Mouse (Mus musculus) heart, embryonic 16.5 days (tissue): ENCODE results near the gene Ntpcr. TPM values are rescaled to one million over a fixed set of nuclear protein-coding genes. Genes with fewer than 3 reads are reported as not detected.

Experiments
- ATAC-seq: fragments of 200-750 bp; cut with Nextera tagmentation; replicated peaks from 2 replicates; pipeline ENCODE4 v1.8.0; 2017; ENCODE audit warnings: moderate number of reproducible peaks; ENCODE audit not compliant: insufficient read depth, low FRiP score; ENCODE audit errors: extremely low read depth
- H3K27ac ChIP-seq: fragments of 300-500 bp; sonication (generic); 2 replicates; pipeline ENCODE4 v1.5.1; 2014; ENCODE audit warnings: mild to moderate bottlenecking, low read length, control low read depth, moderate library complexity
- H3K27me3 ChIP-seq: fragments of 300-500 bp; sonication (generic); 2 replicates; pipeline ENCODE4 v1.6.1; 2014; ENCODE audit warnings: low read length, mixed read lengths; ENCODE audit not compliant: control insufficient read depth, insufficient read depth
- H3K36me3 ChIP-seq: fragments of 300-500 bp; sonication (generic); 2 replicates; pipeline ENCODE4 v1.6.1; 2014; ENCODE audit not compliant: control insufficient read depth, insufficient read depth
- H3K4me1 ChIP-seq: fragments of 300-500 bp; sonication (generic); 2 replicates; pipeline ENCODE4 v1.6.1; 2014; ENCODE audit warnings: low read length, mixed read lengths; ENCODE audit not compliant: control insufficient read depth, insufficient read depth
- H3K4me2 ChIP-seq: fragments of 300-500 bp; sonication (generic); 2 replicates; pipeline ENCODE4 v1.6.1; 2014; ENCODE audit warnings: low read depth, mild to moderate bottlenecking, control low read depth, low read length
- H3K4me3 ChIP-seq: fragments of 300-500 bp; sonication (generic); 2 replicates; pipeline ENCODE4 v1.5.1; 2014; ENCODE audit warnings: mild to moderate bottlenecking, control low read depth, low read length
- H3K9ac ChIP-seq: fragments of 300-500 bp; sonication (generic); 2 replicates; pipeline ENCODE4 v1.6.1; 2014; ENCODE audit warnings: low read length, control low read depth
- H3K9me3 ChIP-seq: fragments of 300-500 bp; sonication (generic); replicated peaks from 2 replicates; pipeline ENCODE4 v1.6.1; 2016; ENCODE audit warnings: low read length; ENCODE audit not compliant: control insufficient read depth
- WGBS: fragments of 180-500 bp; shearing (Covaris S2); extraction: QIAGEN DNeasy Blood & Tissue Kit; methylation state at CpG from one replicate; pipeline ENCODE4 v1.1.7; 2014; 5-methylcytosine and 5-hydroxymethylcytosine counted together
- polyA plus RNA-seq: library from polyadenylated mRNA; unstranded; fragments of >200 nt; fragmentation: Nextera tagmentation; extraction: Ambion mirVana; gene quantifications from 2 replicates; pipeline ENCODE4 v1.2.1, GENCODE M21; 2015

The Ntpcr gene
- polyA plus RNA-seq, 1 experiment from 2014 or later: 30.8 TPM

GRCm38 (mm10) chr8:125740655-125741054 is 10.9 kb downstream of the Ntpcr start:
- H3K27ac ChIP-seq: no peak overlapping the region
- no peaks in the 10 kb centered on the region for H3K4me1 ChIP-seq
- no peak overlapping the region for H3K4me3 ChIP-seq
- H3K9me3 ChIP-seq: no peaks in the 10 kb centered on the region
- H3K36me3 ChIP-seq: peaks cover 2% of the 10 kb centered on the region; the same call in 1 of the 2 replicates
- no peak for ATAC-seq
- no peaks in the 10 kb centered on the region for H3K27me3 ChIP-seq
- H3K4me2 ChIP-seq: no peak overlapping the region
- 84% methylated on average over 10 of the region's 10 CpGs for whole genome bisulfite sequencing
- no peak overlapping the region for H3K9ac ChIP-seq

GRCm38 (mm10) chr8:125741377-125741776 is 11.6 kb downstream of the Ntpcr start:
- Histone ChIP-seq H3K27ac (no peak overlapping the region), H3K27me3 (no peaks in the 10 kb centered on the region), H3K36me3 (peaks cover 2% of the 10 kb centered on the region; the same call in 1 of the 2 replicates), H3K9me3 (no peaks in the 10 kb centered on the region), H3K4me1 (no peaks in the 10 kb centered on the region), H3K9ac (no peak overlapping the region), H3K4me3 (no peak overlapping the region), H3K4me2 (no peak overlapping the region)
- WGBS: 66% methylated on average over 5 of the region's 5 CpGs
- no peak for ATAC-seq

- 0 out of 2 replicates have a peak overlapping the region, but pooled peaks have one; percentile 9 for H3K27ac ChIP-seq
Measured at GRCm38 (mm10) chr8:125741855-125742254, 12.1 kb downstream of the Ntpcr start.

GRCm38 (mm10) chr8:125742406-125742805 is 12.6 kb downstream of the Ntpcr start:
- Histone ChIP-seq H3K9ac (no peak overlapping the region), H3K27me3 (no peaks in the 10 kb centered on the region), H3K4me2 (no peak overlapping the region), H3K27ac (no peak overlapping the region), H3K36me3 (no peaks in the 10 kb centered on the region), H3K4me1 (no peaks in the 10 kb centered on the region), H3K9me3 (no peaks in the 10 kb centered on the region), H3K4me3 (no peak overlapping the region)
- ATAC-seq: no peak
- 60% methylated on average over 8 of the region's 8 CpGs for WGBS

More at GRCm38 (mm10) chr8:125741855-125742254, 12.1 kb downstream of the Ntpcr start:
- no peak overlapping the region for H3K4me3 ChIP-seq
- no peak overlapping the region for H3K4me2 ChIP-seq
- ATAC-seq: no peak
- H3K9me3 ChIP-seq: no peaks in the 10 kb centered on the region
- no peak overlapping the region for H3K9ac ChIP-seq
- H3K27me3 ChIP-seq: no peaks in the 10 kb centered on the region
- no peaks in the 10 kb centered on the region for H3K36me3 ChIP-seq
- H3K4me1 ChIP-seq: no peaks in the 10 kb centered on the region
- WGBS: 29% methylated on average over 2 of the region's 2 CpGs

- H3K27me3 ChIP-seq: no peaks in the 10 kb centered on the region
- H3K4me2 ChIP-seq: no peak overlapping the region
- H3K9me3 ChIP-seq: no peaks in the 10 kb centered on the region
- H3K27ac ChIP-seq: no peak overlapping the region
- no peak for ATAC-seq
- no peaks in the 10 kb centered on the region for H3K4me1 ChIP-seq
- H3K4me3 ChIP-seq: no peak overlapping the region
- 78% methylated on average over 10 of the region's 10 CpGs for WGBS
- H3K36me3 ChIP-seq: no peaks in the 10 kb centered on the region
- H3K9ac ChIP-seq: no peak overlapping the region
Measured at GRCm38 (mm10) chr8:125744914-125745576, 15.3 kb downstream of the Ntpcr start.

- Histone ChIP-seq H3K9me3 (no peaks in the 10 kb centered on the region), H3K27me3 (no peaks in the 10 kb centered on the region), H3K36me3 (no peaks in the 10 kb centered on the region), H3K4me3 (no peak overlapping the region), H3K9ac (no peak overlapping the region), H3K27ac (no peak overlapping the region), H3K4me2 (no peak overlapping the region), H3K4me1 (peaks cover 7% of the 10 kb centered on the region)
- WGBS: 56% methylated on average over 8 of the region's 8 CpGs
- no peak for ATAC-seq
Measured at GRCm38 (mm10) chr8:125747390-125747789, 17.6 kb downstream of the Ntpcr start.

GRCm38 (mm10) chr8:125750846-125751245 is 21.1 kb downstream of the Ntpcr start:
- Histone ChIP-seq H3K27me3 (no peaks in the 10 kb centered on the region), H3K9me3 (no peaks in the 10 kb centered on the region), H3K27ac (no peak overlapping the region), H3K36me3 (no peaks in the 10 kb centered on the region), H3K4me3 (no peak overlapping the region), H3K9ac (no peak overlapping the region), H3K4me2 (no peak overlapping the region), H3K4me1 (peaks cover 8% of the 10 kb centered on the region)
- WGBS: 34% methylated on average over 8 of the region's 8 CpGs
- ATAC-seq: no peak

- H3K9me3 ChIP-seq: no peaks in the 10 kb centered on the region
- H3K36me3 ChIP-seq: no peaks in the 10 kb centered on the region
- peaks cover 20% of the 10 kb centered on the region for H3K4me1 ChIP-seq
- H3K4me3 ChIP-seq: no peak overlapping the region
- no peak overlapping the region for H3K9ac ChIP-seq
- H3K27me3 ChIP-seq: no peaks in the 10 kb centered on the region
- WGBS: 53% methylated on average over 8 of the region's 8 CpGs
- ATAC-seq: no peak
- no peak overlapping the region for H3K4me2 ChIP-seq
- peak overlapping the region; percentile 3; the same call in 1 of the 2 replicates for H3K27ac ChIP-seq
Measured at GRCm38 (mm10) chr8:125755896-125756295, 26.1 kb downstream of the Ntpcr start.

- Histone ChIP-seq H3K36me3 (no peaks in the 10 kb centered on the region), H3K27me3 (no peaks in the 10 kb centered on the region), H3K27ac (peak overlapping the region; percentile 3; the same call in 1 of the 2 replicates), H3K4me1 (peaks cover 18% of the 10 kb centered on the region), H3K4me3 (no peak overlapping the region), H3K4me2 (peak overlapping the region; percentile 13; the same call in 1 of the 2 replicates), H3K9me3 (no peaks in the 10 kb centered on the region), H3K9ac (no peak overlapping the region)
- peak; percentile 56 for ATAC-seq
- WGBS: 45% methylated on average over 9 of the region's 9 CpGs
Measured at GRCm38 (mm10) chr8:125756391-125757105, 26.8 kb downstream of the Ntpcr start.
